Mouse (Mus musculus): ENCODE measurements at regions not wholly inside any gene's neighbourhood (a gene's known extent, or its start where the extent isn't known, plus 50 kb on each side); places are given as distances from the start of the nearest gene placed in this dataset.
A peak's percentile ranks its signal among the peaks of the same experiment; 100 is the strongest.
"Not testable (repeated sequence)": the region's sequence is repeated elsewhere in the genome, so short reads cannot be mapped to it uniquely, and the experiment has no call there.

GRCm38 (mm10) chr13:97398041-97398440 lies 157.1 kb downstream of the Enc1 start:
- Histone ChIP-seq H3K27me3 (ENCODE audit: control insufficient read depth, insufficient read depth, low read depth, low read length) (no peaks in the 10 kb centered on the region), H3K4me2 (ENCODE audit: low read length) (no peak overlapping the region), H3K4me3 (ENCODE audit: low read depth, low read length) (no peak overlapping the region), H3K9me3 (replicated peaks; ENCODE audit: control insufficient read depth, low read length, poor library complexity, severe bottlenecking) (no peaks in the 10 kb centered on the region), H3K27ac (ENCODE audit: low read length) (no peak overlapping the region), H3K4me1 (ENCODE audit: control insufficient read depth, insufficient read depth, low read length) (peaks cover 8% of the 10 kb centered on the region), H3K36me3 (ENCODE audit: control insufficient read depth, insufficient read depth, low read length) (no peaks in the 10 kb centered on the region), H3K9ac (ENCODE audit: low read depth, low read length) (no peak overlapping the region)
- WGBS: 96% methylated on average over 1 of the region's 1 CpGs
- no peak for ATAC-seq

GRCm38 (mm10) chr13:97396899-97397640 lies 156.2 kb downstream of the Enc1 start:
- H3K9me3 ChIP-seq (replicated peaks; ENCODE audit: control insufficient read depth, low read length, poor library complexity, severe bottlenecking): no peaks in the 10 kb centered on the region
- no peaks in the 10 kb centered on the region for H3K27me3 ChIP-seq (ENCODE audit: control insufficient read depth, insufficient read depth, low read depth, low read length)
- H3K27ac ChIP-seq (ENCODE audit: low read length): no peak overlapping the region
- WGBS: 76% methylated on average over 3 of the region's 3 CpGs
- no peaks in the 10 kb centered on the region for H3K36me3 ChIP-seq (ENCODE audit: control insufficient read depth, insufficient read depth, low read length)
- no peak overlapping the region for H3K9ac ChIP-seq (ENCODE audit: low read depth, low read length)
- H3K4me3 ChIP-seq (ENCODE audit: low read depth, low read length): no peak overlapping the region
- no peak for ATAC-seq
- no peak overlapping the region for H3K4me2 ChIP-seq (ENCODE audit: low read length)
- peaks cover 4% of the 10 kb centered on the region; the same call in 1 of the 2 replicates for H3K4me1 ChIP-seq (ENCODE audit: control insufficient read depth, insufficient read depth, low read length)

- not testable (repeated sequence) for H3K4me1 ChIP-seq (ENCODE audit: control insufficient read depth, insufficient read depth, low read length); H3K36me3 ChIP-seq (ENCODE audit: control insufficient read depth, insufficient read depth, low read length); H3K27me3 ChIP-seq (ENCODE audit: control insufficient read depth, insufficient read depth, low read depth, low read length); H3K4me3 ChIP-seq (ENCODE audit: low read depth, low read length); H3K27ac ChIP-seq (ENCODE audit: low read length); H3K9ac ChIP-seq (ENCODE audit: low read depth, low read length); H3K9me3 ChIP-seq (replicated peaks; ENCODE audit: control insufficient read depth, low read length, poor library complexity, severe bottlenecking); H3K4me2 ChIP-seq (ENCODE audit: low read length); ATAC-seq
- WGBS: 82% methylated on average over 2 of the region's 2 CpGs
Observed at GRCm38 (mm10) chr13:97396286-97396685, 155.4 kb downstream of the Enc1 start.

- Histone ChIP-seq H3K4me2 (ENCODE audit: low read length) (no peak overlapping the region), H3K4me1 (ENCODE audit: control insufficient read depth, insufficient read depth, low read length) (peaks cover 8% of the 10 kb centered on the region), H3K27me3 (ENCODE audit: control insufficient read depth, insufficient read depth, low read depth, low read length) (no peaks in the 10 kb centered on the region), H3K4me3 (ENCODE audit: low read depth, low read length) (no peak overlapping the region), H3K9ac (ENCODE audit: low read depth, low read length) (no peak overlapping the region), H3K9me3 (replicated peaks; ENCODE audit: control insufficient read depth, low read length, poor library complexity, severe bottlenecking) (no peaks in the 10 kb centered on the region), H3K27ac (ENCODE audit: low read length) (no peak overlapping the region), H3K36me3 (ENCODE audit: control insufficient read depth, insufficient read depth, low read length) (no peaks in the 10 kb centered on the region)
- ATAC-seq: 0 out of 2 replicates have a peak, but pooled peaks have one; percentile 43
- 74% methylated on average over 7 of the region's 7 CpGs for WGBS
Observed at GRCm38 (mm10) chr13:97394756-97395454, 154.0 kb downstream of the Enc1 start.

GRCm38 (mm10) chr13:97394071-97394470 lies 153.2 kb downstream of the Enc1 start:
- no peak overlapping the region for H3K4me3 ChIP-seq (ENCODE audit: low read depth, low read length)
- peaks cover 8% of the 10 kb centered on the region for H3K4me1 ChIP-seq (ENCODE audit: control insufficient read depth, insufficient read depth, low read length)
- ATAC-seq: no peak
- no peak overlapping the region for H3K27ac ChIP-seq (ENCODE audit: low read length)
- no peaks in the 10 kb centered on the region for H3K9me3 ChIP-seq (replicated peaks; ENCODE audit: control insufficient read depth, low read length, poor library complexity, severe bottlenecking)
- H3K27me3 ChIP-seq (ENCODE audit: control insufficient read depth, insufficient read depth, low read depth, low read length): no peaks in the 10 kb centered on the region
- H3K36me3 ChIP-seq (ENCODE audit: control insufficient read depth, insufficient read depth, low read length): no peaks in the 10 kb centered on the region
- H3K9ac ChIP-seq (ENCODE audit: low read depth, low read length): no peak overlapping the region
- WGBS: 44% methylated on average over 4 of the region's 4 CpGs
- no peak overlapping the region for H3K4me2 ChIP-seq (ENCODE audit: low read length)

- H3K9ac ChIP-seq (ENCODE audit: low read depth, low read length): no peak overlapping the region
- no peaks in the 10 kb centered on the region for H3K27me3 ChIP-seq (ENCODE audit: control insufficient read depth, insufficient read depth, low read depth, low read length)
- H3K9me3 ChIP-seq (replicated peaks; ENCODE audit: control insufficient read depth, low read length, poor library complexity, severe bottlenecking): no peaks in the 10 kb centered on the region
- H3K4me1 ChIP-seq (ENCODE audit: control insufficient read depth, insufficient read depth, low read length): peaks cover 8% of the 10 kb centered on the region
- WGBS: 93% methylated on average over 7 of the region's 7 CpGs
- ATAC-seq: no peak
- no peaks in the 10 kb centered on the region for H3K36me3 ChIP-seq (ENCODE audit: control insufficient read depth, insufficient read depth, low read length)
- H3K4me2 ChIP-seq (ENCODE audit: low read length): no peak overlapping the region
- no peak overlapping the region for H3K4me3 ChIP-seq (ENCODE audit: low read depth, low read length)
- H3K27ac ChIP-seq (ENCODE audit: low read length): no peak overlapping the region
Observed at GRCm38 (mm10) chr13:97393456-97393855, 152.6 kb downstream of the Enc1 start.

GRCm38 (mm10) chr13:97390449-97390930 lies 149.6 kb downstream of the Enc1 start:
- 13% methylated on average over 11 of the region's 11 CpGs for WGBS
- Histone ChIP-seq H3K4me2 (ENCODE audit: low read length) (peak overlapping the region; percentile 50), H3K9ac (ENCODE audit: low read depth, low read length) (no peak overlapping the region), H3K4me1 (ENCODE audit: control insufficient read depth, insufficient read depth, low read length) (peaks cover 8% of the 10 kb centered on the region), H3K27ac (ENCODE audit: low read length) (peak overlapping the region; percentile 37), H3K4me3 (ENCODE audit: low read depth, low read length) (no peak overlapping the region), H3K9me3 (replicated peaks; ENCODE audit: control insufficient read depth, low read length, poor library complexity, severe bottlenecking) (no peaks in the 10 kb centered on the region), H3K36me3 (ENCODE audit: control insufficient read depth, insufficient read depth, low read length) (no peaks in the 10 kb centered on the region), H3K27me3 (ENCODE audit: control insufficient read depth, insufficient read depth, low read depth, low read length) (no peaks in the 10 kb centered on the region)
- peak; percentile 77 for ATAC-seq

GRCm38 (mm10) chr13:97388851-97389479 lies 148.1 kb downstream of the Enc1 start:
- Histone ChIP-seq H3K4me3 (ENCODE audit: low read depth, low read length) (no peak overlapping the region), H3K27ac (ENCODE audit: low read length) (no peak overlapping the region), H3K36me3 (ENCODE audit: control insufficient read depth, insufficient read depth, low read length) (no peaks in the 10 kb centered on the region), H3K4me2 (ENCODE audit: low read length) (no peak overlapping the region), H3K27me3 (ENCODE audit: control insufficient read depth, insufficient read depth, low read depth, low read length) (no peaks in the 10 kb centered on the region), H3K9me3 (replicated peaks; ENCODE audit: control insufficient read depth, low read length, poor library complexity, severe bottlenecking) (no peaks in the 10 kb centered on the region), H3K9ac (ENCODE audit: low read depth, low read length) (no peak overlapping the region), H3K4me1 (ENCODE audit: control insufficient read depth, insufficient read depth, low read length) (peaks cover 6% of the 10 kb centered on the region)
- 77% methylated on average over 11 of the region's 11 CpGs for WGBS
- ATAC-seq: no peak

GRCm38 (mm10) chr13:97386511-97386910 lies 145.6 kb downstream of the Enc1 start:
- Histone ChIP-seq H3K4me3 (ENCODE audit: low read depth, low read length) (no peak overlapping the region), H3K9ac (ENCODE audit: low read depth, low read length) (no peak overlapping the region), H3K27ac (ENCODE audit: low read length) (no peak overlapping the region), H3K4me2 (ENCODE audit: low read length) (no peak overlapping the region), H3K27me3 (ENCODE audit: control insufficient read depth, insufficient read depth, low read depth, low read length) (no peaks in the 10 kb centered on the region), H3K36me3 (ENCODE audit: control insufficient read depth, insufficient read depth, low read length) (no peaks in the 10 kb centered on the region), H3K9me3 (replicated peaks; ENCODE audit: control insufficient read depth, low read length, poor library complexity, severe bottlenecking) (no peaks in the 10 kb centered on the region), H3K4me1 (ENCODE audit: control insufficient read depth, insufficient read depth, low read length) (peaks cover 6% of the 10 kb centered on the region)
- 78% methylated on average over 3 of the region's 3 CpGs for WGBS
- no peak for ATAC-seq

Measured in midbrain, embryonic 16.5 days (tissue).